8 mouse cellular contexts compared by ENCODE assay signal in genomic region chr19:57293737-57294136, GRCm38 (mm10). TPM values are rescaled to one million over a fixed set of nuclear protein-coding genes. Genes with fewer than 3 reads are reported as not detected.
A peak's percentile ranks its signal among the peaks of the same experiment; 100 is the strongest.
DNase-seq lines count a peak whose midpoint lies in the region; ATAC-seq and TF ChIP-seq lines count a peak whose summit lies in the region.

No protein-coding gene starts in this region.

- H3K4me2 ChIP-seq in intestine, postnatal 0 days (replicated peaks; ENCODE audit: low read depth): no peak overlapping the region
- no peak overlapping the region for H3K4me2 ChIP-seq in midbrain, embryonic 16.5 days (ENCODE audit: low read length)

- no peaks in the 10 kb centered on the region for H3K27me3 ChIP-seq in heart, embryonic 10.5 days (ENCODE audit: insufficient read depth, poor library complexity, severe bottlenecking)
- no peaks in the 10 kb centered on the region for H3K27me3 ChIP-seq in intestine, postnatal 0 days (replicated peaks; ENCODE audit: control insufficient read depth, insufficient read depth, low read length)
- no peaks in the 10 kb centered on the region for H3K27me3 ChIP-seq in midbrain, embryonic 16.5 days (ENCODE audit: control insufficient read depth, insufficient read depth, low read depth, low read length)

- H3K9me3 ChIP-seq in heart, embryonic 10.5 days: no peaks in the 10 kb centered on the region
- no peaks in the 10 kb centered on the region for H3K9me3 ChIP-seq in intestine, postnatal 0 days (ENCODE audit: control insufficient read depth)
- no peaks in the 10 kb centered on the region for H3K9me3 ChIP-seq in midbrain, embryonic 16.5 days (replicated peaks; ENCODE audit: control insufficient read depth, low read length, poor library complexity, severe bottlenecking)

- DNase-seq in heart, adult 11 months: peak; percentile 99
- no peak for DNase-seq in heart, embryonic 10.5 days (ENCODE audit: low spot score)
- peak; percentile 54 for DNase-seq in c-Kit-positive CD71-positive TER-119-positive erythroid progenitor cells, embryonic 14.5 days (ENCODE audit: low spot score)
- DNase-seq in natural killer cell, adult 2 months (ENCODE audit: low spot score in 2 of 2): peak; percentile 2 to 10
- no peak for DNase-seq in left cerebral cortex, adult 9 months (ENCODE audit: low spot score in 2 of 2)

- no peak overlapping the region for H3K4me3 ChIP-seq in heart, embryonic 10.5 days
- no peak overlapping the region for H3K4me3 ChIP-seq in intestine, postnatal 0 days (ENCODE audit: low read depth, low read length)
- H3K4me3 ChIP-seq in midbrain, embryonic 16.5 days (ENCODE audit: low read depth, low read length): no peak overlapping the region

- H3K36me3 ChIP-seq in heart, embryonic 10.5 days: no peaks in the 10 kb centered on the region
- no peaks in the 10 kb centered on the region for H3K36me3 ChIP-seq in intestine, postnatal 0 days (ENCODE audit: control insufficient read depth, insufficient read depth)
- no peaks in the 10 kb centered on the region for H3K36me3 ChIP-seq in midbrain, embryonic 16.5 days (ENCODE audit: control insufficient read depth, insufficient read depth, low read length)

- no peak for TF ChIP-seq CTCF in intestine, postnatal 0 days (IDR thresholded peaks at IDR 0.05; ENCODE audit: low read depth)

- H3K9ac ChIP-seq in intestine, postnatal 0 days (ENCODE audit: low read depth, low read length): no peak overlapping the region
- H3K9ac ChIP-seq in midbrain, embryonic 16.5 days (ENCODE audit: low read depth, low read length): no peak overlapping the region

- H3K27ac ChIP-seq in heart, embryonic 10.5 days: no peak overlapping the region
- no peak overlapping the region; the same call in 1 of the 2 replicates for H3K27ac ChIP-seq in intestine, postnatal 0 days (ENCODE audit: low read depth, low read length)
- H3K27ac ChIP-seq in midbrain, embryonic 16.5 days (ENCODE audit: low read length): no peak overlapping the region

- H3K4me1 ChIP-seq in heart, embryonic 10.5 days: peaks cover 23% of the 10 kb centered on the region
- no peaks in the 10 kb centered on the region; the same call in 1 of the 2 replicates for H3K4me1 ChIP-seq in intestine, postnatal 0 days (replicated peaks; ENCODE audit: control insufficient read depth, insufficient read depth, low read length)
- H3K4me1 ChIP-seq in midbrain, embryonic 16.5 days (ENCODE audit: control insufficient read depth, insufficient read depth, low read length): no peaks in the 10 kb centered on the region

- WGBS in heart, embryonic 10.5 days: 25% methylated on average over 7 of the region's 7 CpGs
- WGBS in intestine, postnatal 0 days: 14% methylated on average over 7 of the region's 7 CpGs
- WGBS in midbrain, embryonic 16.5 days: 43% methylated on average over 7 of the region's 7 CpGs

- peak; percentile 39; the same call in 1 of the 2 replicates for ATAC-seq in intestine, postnatal 0 days
- no peak for ATAC-seq in megakaryocyte, adult 5-6 weeks (ENCODE audit: poor library complexity, severe bottlenecking)
- no peak for ATAC-seq in midbrain, embryonic 16.5 days

RNA-seq across cellular contexts. Expression of gene Ablim1, which starts 21.0 kb away (rescaled TPM):
- 41.9 and 60.6 TPM in 2 replicates for polyA plus RNA-seq in heart, embryonic 10.5 days (2016; fragmentation: Nextera tagmentation; extraction: Ambion mirVana)
- 24.4 and 28.7 TPM in 2 replicates for polyA plus RNA-seq in intestine, postnatal 0 days (2015; fragmentation: Nextera tagmentation; extraction: Ambion mirVana)
- 1.7 and 3.6 TPM in 2 replicates for total RNA-seq in megakaryocyte, adult 5-6 weeks (2015)
- total RNA-seq in megakaryocyte, adult 5-6 weeks (2017): 2.6 and 3.2 TPM in 2 replicates
- 64.1 and 66.2 TPM in 2 replicates for polyA plus RNA-seq in midbrain, embryonic 16.5 days (2015; fragmentation: Nextera tagmentation; extraction: Ambion mirVana)

Comparison
In these comparisons a context has a peak if more than half of its experiments do, and no peak if none do; other contexts are left out.
1. DNase-seq: peak in heart, adult 11 months (single experiment), c-Kit-positive CD71-positive TER-119-positive erythroid progenitor cells, embryonic 14.5 days (single experiment) and natural killer cell, adult 2 months (2 of 2); none in heart, embryonic 10.5 days (single experiment) and left cerebral cortex, adult 9 months (0 of 2).